Mouse (Mus musculus): ENCODE data around the gene Zbtb25. TPM values are rescaled to one million over a fixed set of nuclear protein-coding genes. Genes with fewer than 3 reads are reported as not detected.

Zbtb25 gene
- polyA plus RNA-seq, 1 experiment, result 7.2 TPM

DNA sequence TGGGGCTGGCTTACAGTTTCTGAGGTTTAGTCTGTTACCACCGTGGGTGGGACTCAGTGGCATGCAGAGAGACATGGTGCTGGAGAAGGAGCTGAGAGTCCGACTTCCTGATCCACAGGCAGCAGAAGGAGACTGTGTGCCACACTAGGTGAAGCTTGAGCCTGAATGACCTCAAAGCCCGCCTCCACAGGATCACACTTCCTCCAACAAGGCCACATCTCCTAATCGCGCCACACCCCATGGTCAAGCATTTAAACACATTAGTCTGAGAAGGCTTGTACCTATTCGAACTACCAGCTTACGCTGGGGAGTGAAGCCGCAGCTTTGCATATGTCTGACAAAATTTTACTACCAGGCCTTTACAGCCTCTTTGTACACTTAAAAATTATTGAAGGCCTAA, 64.3 kb downstream of the Zbtb25 start:
- Histone ChIP-seq H3K4me1 (peaks cover 69% of the 10 kb centered on the region), H3K36me3 (replicated peaks; ENCODE audit: low read length) (peaks cover 79% of the 10 kb centered on the region)
- TF ChIP-seq GATA1 (IDR thresholded peaks at IDR 0.05; ENCODE audit: borderline replicate concordance, low read length) (no peak), FLI1 (IDR thresholded peaks at IDR 0.05; ENCODE audit: low read length) (no peak)

DNA sequence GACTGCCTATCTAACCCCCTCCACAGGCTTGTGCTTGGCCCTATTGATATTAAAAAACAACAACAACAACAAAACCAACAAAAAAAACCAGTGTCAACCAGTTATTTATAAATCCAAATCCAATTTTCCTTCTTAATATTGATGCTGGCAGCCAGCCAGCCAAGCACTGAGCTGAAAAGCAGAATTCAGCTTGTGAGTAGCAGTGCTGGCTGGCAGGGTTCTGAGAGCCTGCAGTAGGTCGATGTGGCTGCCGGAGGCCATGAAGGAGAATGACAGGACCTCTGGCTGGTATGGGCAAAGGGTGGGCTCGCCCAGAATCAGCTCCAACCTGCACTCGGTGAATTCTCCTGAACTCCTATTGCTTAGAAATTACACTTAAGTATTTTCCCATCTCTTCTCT, 65.2 kb downstream of the Zbtb25 start:
- H3K9me3 ChIP-seq, result no peaks in the 10 kb centered on the region
- no peaks in the 10 kb centered on the region for H3K27me3 ChIP-seq (replicated peaks)
- H3K4me1 ChIP-seq, result peaks cover 62% of the 10 kb centered on the region
- peaks cover 89% of the 10 kb centered on the region for H3K36me3 ChIP-seq (replicated peaks; ENCODE audit: low read length)
- no peak for TF ChIP-seq GATA1 (IDR thresholded peaks at IDR 0.05; ENCODE audit: borderline replicate concordance, low read length)
- no peak for TF ChIP-seq FLI1 (IDR thresholded peaks at IDR 0.05; ENCODE audit: low read length)
- no peak overlapping the region for H3K4me3 ChIP-seq (replicated peaks)

More for the DNA sequence above, 64.3 kb downstream of the Zbtb25 start:
- Histone ChIP-seq H3K9me3 (no peaks in the 10 kb centered on the region), H3K27me3 (replicated peaks) (no peaks in the 10 kb centered on the region), H3K4me3 (replicated peaks) (no peak overlapping the region)

DNA sequence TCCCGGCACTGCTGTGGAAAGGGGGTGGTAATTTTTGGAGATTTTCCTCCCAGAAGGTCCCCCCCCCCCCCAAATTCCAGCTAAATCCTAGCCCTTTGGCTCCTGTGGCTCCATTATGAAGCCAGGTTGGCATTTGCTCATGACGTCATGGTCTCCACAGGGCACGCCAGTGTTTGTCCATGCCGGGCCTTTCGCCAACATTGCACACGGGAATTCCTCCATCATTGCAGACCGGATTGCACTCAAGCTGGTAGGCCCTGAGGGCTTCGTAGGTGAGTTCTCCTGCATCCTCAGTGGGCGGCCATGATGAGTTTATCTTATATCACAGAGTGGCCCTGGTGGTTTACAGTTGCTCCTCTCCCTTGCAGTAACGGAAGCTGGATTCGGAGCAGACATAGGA, 65.9 kb downstream of the Zbtb25 start:
- peaks cover 90% of the 10 kb centered on the region for H3K36me3 ChIP-seq (replicated peaks; ENCODE audit: low read length)

DNA sequence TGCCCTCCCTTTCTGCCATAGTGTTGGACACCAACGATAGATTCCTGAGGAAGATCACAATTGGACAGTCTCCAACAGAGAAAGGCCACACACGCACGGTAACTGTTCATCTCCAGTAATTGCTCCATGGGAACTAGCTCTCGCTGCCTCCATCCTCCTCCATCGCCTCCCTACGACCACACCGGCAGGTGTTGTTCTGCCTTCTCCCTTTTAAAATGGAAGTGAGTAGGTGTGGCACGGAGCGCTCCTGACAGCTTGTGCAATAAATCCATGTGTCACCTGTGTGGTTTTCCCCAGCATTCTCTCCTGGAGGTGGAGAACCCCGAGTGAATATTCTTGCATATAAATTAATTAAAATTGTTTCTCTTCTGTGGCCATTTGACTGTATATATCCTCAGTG, 69.0 kb downstream of the Zbtb25 start:
- peaks cover 96% of the 10 kb centered on the region for H3K36me3 ChIP-seq (replicated peaks; ENCODE audit: low read length)
- TF ChIP-seq FLI1 (IDR thresholded peaks at IDR 0.05; ENCODE audit: low read length) (no peak), GATA1 (IDR thresholded peaks at IDR 0.05; ENCODE audit: borderline replicate concordance, low read length) (no peak)

More for the DNA sequence above, 65.9 kb downstream of the Zbtb25 start:
- H3K4me1 ChIP-seq, result peaks cover 62% of the 10 kb centered on the region
- no peak for TF ChIP-seq GATA1 (IDR thresholded peaks at IDR 0.05; ENCODE audit: borderline replicate concordance, low read length)
- no peak for TF ChIP-seq FLI1 (IDR thresholded peaks at IDR 0.05; ENCODE audit: low read length)
- H3K9me3 ChIP-seq, result no peaks in the 10 kb centered on the region
- H3K27me3 ChIP-seq (replicated peaks), result no peaks in the 10 kb centered on the region
- no peak overlapping the region for H3K4me3 ChIP-seq (replicated peaks)

DNA sequence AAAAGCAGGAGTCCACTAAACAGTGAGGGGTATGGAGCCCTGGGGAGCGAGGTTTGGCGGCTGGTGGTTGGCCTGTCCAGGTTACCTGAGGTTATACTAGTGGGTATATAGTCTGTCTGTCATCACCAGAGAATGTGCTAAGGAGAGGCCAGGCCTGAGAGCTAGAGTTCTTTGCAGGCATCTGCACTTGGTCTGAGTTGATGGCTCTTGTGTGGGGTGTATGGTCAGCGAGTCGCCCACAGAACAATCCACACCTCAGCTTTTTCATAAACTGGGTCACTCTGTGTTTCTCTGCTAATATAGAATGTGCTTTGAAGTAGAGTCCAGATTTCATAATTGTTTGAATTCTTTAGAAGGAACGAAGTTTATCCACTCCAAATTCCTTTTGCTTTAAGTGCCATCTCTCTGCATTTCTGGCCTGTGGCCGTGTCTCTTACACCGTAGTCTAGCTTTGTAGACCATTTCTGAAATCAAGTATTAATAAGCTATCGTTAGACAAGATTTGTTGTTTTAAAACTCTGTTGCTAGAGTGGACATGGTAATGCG, 70.0 kb downstream of the Zbtb25 start:
- no peaks in the 10 kb centered on the region for H3K27me3 ChIP-seq (replicated peaks)
- H3K9me3 ChIP-seq, result no peaks in the 10 kb centered on the region
- peaks cover 45% of the 10 kb centered on the region for H3K4me1 ChIP-seq
- H3K36me3 ChIP-seq (replicated peaks; ENCODE audit: low read length), result peaks cover 98% of the 10 kb centered on the region
- no peak overlapping the region for H3K4me3 ChIP-seq (replicated peaks)
- TF ChIP-seq GATA1 (IDR thresholded peaks at IDR 0.05; ENCODE audit: borderline replicate concordance, low read length) (no peak), FLI1 (IDR thresholded peaks at IDR 0.05; ENCODE audit: low read length) (no peak)

More for the DNA sequence above, 69.0 kb downstream of the Zbtb25 start:
- H3K4me1 ChIP-seq, result peaks cover 49% of the 10 kb centered on the region
- H3K27me3 ChIP-seq (replicated peaks), result no peaks in the 10 kb centered on the region
- H3K4me3 ChIP-seq (replicated peaks), result no peak overlapping the region
- no peaks in the 10 kb centered on the region for H3K9me3 ChIP-seq

DNA sequence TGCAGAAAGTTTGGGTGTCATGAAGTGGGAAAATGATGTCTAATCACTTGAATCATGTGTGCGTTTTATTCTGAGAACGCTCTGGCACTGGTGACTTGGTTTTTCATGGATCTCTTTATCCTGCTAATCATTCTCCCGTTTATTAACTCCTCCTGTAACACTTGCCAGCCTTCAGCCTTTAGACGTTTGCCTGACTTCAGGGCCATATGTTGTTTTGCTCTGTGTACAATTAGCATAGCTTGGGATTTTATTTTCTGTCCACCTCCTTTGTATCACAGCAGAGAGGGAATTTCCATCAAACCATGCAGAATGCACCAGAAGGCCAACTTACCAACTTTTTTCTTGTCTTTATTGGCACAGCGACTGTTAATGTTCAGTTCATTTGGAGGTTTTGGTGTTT, 71.6 kb downstream of the Zbtb25 start:
- no peak for TF ChIP-seq GATA1 (IDR thresholded peaks at IDR 0.05; ENCODE audit: borderline replicate concordance, low read length)
- Histone ChIP-seq H3K4me3 (replicated peaks) (no peak overlapping the region), H3K4me1 (peaks cover 51% of the 10 kb centered on the region), H3K27me3 (replicated peaks) (no peaks in the 10 kb centered on the region), H3K36me3 (replicated peaks; ENCODE audit: low read length) (peaks cover 96% of the 10 kb centered on the region), H3K9me3 (no peaks in the 10 kb centered on the region)

Other genes starting within 250 kb of the Zbtb25 start
- gene Esr2, start 192.3 kb downstream of the Zbtb25 start, polyA plus RNA-seq (2012; ENCODE audit: insufficient read depth, low replicate concordance), result not detected in 2 replicates
- gene Tex21, start 122.9 kb downstream of the Zbtb25 start, polyA plus RNA-seq (2012; ENCODE audit: insufficient read depth, low replicate concordance), result not detected in 2 replicates
- gene Mthfd1, start 114.3 kb downstream of the Zbtb25 start, polyA plus RNA-seq (2012; ENCODE audit: insufficient read depth, low replicate concordance), result 30.6 and 61.4 TPM in 2 replicates
- 0.63 TPM in 1 of 2 replicates, not detected in the other for gene Akap5, start 44.7 kb downstream of the Zbtb25 start, polyA plus RNA-seq (2012; ENCODE audit: insufficient read depth, low replicate concordance)
- 0.79 and 4.7 TPM in 2 replicates for gene Zbtb1, start 664 bp upstream of the Zbtb25 start, polyA plus RNA-seq (2012; ENCODE audit: insufficient read depth, low replicate concordance)
- 2.9 and 5.8 TPM in 2 replicates for gene Hspa2, start 34.6 kb upstream of the Zbtb25 start, polyA plus RNA-seq (2012; ENCODE audit: insufficient read depth, low replicate concordance)
- not detected in 2 replicates for gene Ppp1r36, start 47.9 kb upstream of the Zbtb25 start, polyA plus RNA-seq (2012; ENCODE audit: insufficient read depth, low replicate concordance)
- gene Plekhg3, start 161.3 kb upstream of the Zbtb25 start, polyA plus RNA-seq (2012; ENCODE audit: insufficient read depth, low replicate concordance), result 2.2 and 4.4 TPM in 2 replicates

All from megakaryocyte, embryonic 14.5 days (primary cell).